Mouse (Mus musculus): ENCODE measurements around the gene Ccdc40.
"Not testable (repeated sequence)": the region's sequence is repeated elsewhere in the genome, so short reads cannot be mapped to it uniquely, and the experiment has no call there.

Ccdc40 gene

GRCm38 (mm10) chr11:119287207-119287992 lies 59.0 kb downstream of the Ccdc40 start:
- no peak for DNase-seq

- not testable (repeated sequence) for DNase-seq
These were observed 64.5 kb downstream of the Ccdc40 start for GRCm38 (mm10) chr11:119292861-119293260.

- no peak for DNase-seq
These were observed 69.6 kb downstream of the Ccdc40 start for GRCm38 (mm10) chr11:119297996-119298395.

- DNase-seq, result no peak
These were observed 70.5 kb downstream of the Ccdc40 start for GRCm38 (mm10) chr11:119298917-119299316.

GRCm38 (mm10) chr11:119299391-119300245 lies 71.2 kb downstream of the Ccdc40 start, which contains the start of gene Eif4a3:
Eif4a3 (minus strand) TSS chr11:119300089.
- peak; percentile 97 to 98 for DNase-seq

GRCm38 (mm10) chr11:119300246-119300935 lies 72.0 kb downstream of the Ccdc40 start:
- DNase-seq, result no peak

- DNase-seq, result no peak
These were observed 72.6 kb downstream of the Ccdc40 start for GRCm38 (mm10) chr11:119300986-119301385.

- peak; percentile 66 to 76 for DNase-seq
These were observed 76.7 kb downstream of the Ccdc40 start for GRCm38 (mm10) chr11:119304904-119305712.

GRCm38 (mm10) chr11:119306762-119307657 lies 78.6 kb downstream of the Ccdc40 start:
- peak; percentile 6 to 16 for DNase-seq

- DNase-seq, result no peak
These were observed 79.2 kb downstream of the Ccdc40 start, which contains the start of gene Card14 for GRCm38 (mm10) chr11:119307658-119307867. Card14 (plus strand) TSS chr11:119307768.

- peak in 1 of 2 experiments; percentile 27 for DNase-seq
These were observed 79.5 kb downstream of the Ccdc40 start for GRCm38 (mm10) chr11:119307916-119308315.

- no peak for DNase-seq
These were observed 82.2 kb downstream of the Ccdc40 start for GRCm38 (mm10) chr11:119310621-119311020.

- peak; percentile 68 to 86 for DNase-seq
These were observed 86.0 kb downstream of the Ccdc40 start for GRCm38 (mm10) chr11:119314252-119314936.
